11 mouse cellular contexts compared by ENCODE assay signal in genomic region chr10:18328331-18328908, GRCm38 (mm10). TPM values are rescaled to one million over a fixed set of nuclear protein-coding genes. Genes with fewer than 3 reads are reported as not detected.
DNase-seq lines count a peak whose midpoint lies in the region; ATAC-seq and TF ChIP-seq lines count a peak whose summit lies in the region.
"Had no signal": no experiment of that assay in that cellular context is flagged by ENCODE, and none has a peak within 500 bp of the region (broad histone marks: within the 10 kb centered on the region; RNA-seq: fewer than 3 reads in every experiment).

No protein-coding gene starts in this region.

- H3K4me2 ChIP-seq in heart, embryonic 12.5 days: peak overlapping the region; percentile 94
- no peak overlapping the region for H3K4me2 ChIP-seq in embryonic facial prominence, embryonic 14.5 days (ENCODE audit: low read depth, low read length)
- no peak overlapping the region for H3K4me2 ChIP-seq in midbrain, embryonic 13.5 days (replicated peaks)

- H3K27me3 ChIP-seq in heart, embryonic 12.5 days (replicated peaks): no peaks in the 10 kb centered on the region
- H3K27me3 ChIP-seq in ES-Bruce4 (ENCODE audit: control insufficient read depth, insufficient read depth, low read length, poor library complexity, severe bottlenecking): no peaks in the 10 kb centered on the region
- no peaks in the 10 kb centered on the region for H3K27me3 ChIP-seq in embryonic facial prominence, embryonic 14.5 days (replicated peaks; ENCODE audit: control insufficient read depth, insufficient read depth, low read length)
- H3K27me3 ChIP-seq in midbrain, embryonic 13.5 days: peaks cover 16% of the 10 kb centered on the region

- TF ChIP-seq EP300 in ES-Bruce4 (IDR thresholded peaks at IDR 0.05; ENCODE audit: insufficient read depth, low read depth, low read length): 0 out of 2 replicates have a peak, but pooled peaks have one; percentile 15

- 0 out of 2 replicates have a peak, but pooled peaks have one; percentile 22 for ATAC-seq in heart, embryonic 12.5 days (ENCODE audit: insufficient number of reproducible peaks, low FRiP score)
- peak; percentile 13; the same call in 1 of the 2 replicates for ATAC-seq in embryonic facial prominence, embryonic 14.5 days (ENCODE audit: low read depth)
- ATAC-seq in midbrain, embryonic 13.5 days: peak; percentile 46; the same call in 1 of the 2 replicates
- ATAC-seq: CD4-positive, CD25-positive, alpha-beta regulatory T cell, adult 4 months; liver, postnatal 0 days had no signal

- no peak overlapping the region for H3K9ac ChIP-seq in heart, embryonic 12.5 days
- no peak overlapping the region for H3K9ac ChIP-seq in ES-Bruce4 (ENCODE audit: low read depth, poor library complexity, severe bottlenecking)
- H3K9ac ChIP-seq in embryonic facial prominence, embryonic 14.5 days (ENCODE audit: low read depth, low read length): no peak overlapping the region
- no peak overlapping the region for H3K9ac ChIP-seq in midbrain, embryonic 13.5 days (replicated peaks)
- H3K9ac ChIP-seq: liver, postnatal 0 days had no signal

- no peak for TF ChIP-seq POLR2A in ES-Bruce4 (IDR thresholded peaks at IDR 0.05; ENCODE audit: insufficient read depth, low read length)

- TF ChIP-seq CTCF in ES-Bruce4 (IDR thresholded peaks at IDR 0.05; ENCODE audit: low read depth, low read length): no peak

- H3K27ac ChIP-seq in heart, embryonic 12.5 days (ENCODE audit: poor library complexity, severe bottlenecking): peak overlapping the region; percentile 76; the same call in 1 of the 2 replicates
- H3K27ac ChIP-seq in ES-Bruce4 (ENCODE audit: insufficient read depth, low read length): no peak overlapping the region
- H3K27ac ChIP-seq in embryonic facial prominence, embryonic 14.5 days (replicated peaks; ENCODE audit: low read depth, low read length): no peak overlapping the region
- no peak overlapping the region for H3K27ac ChIP-seq in midbrain, embryonic 13.5 days
- H3K27ac ChIP-seq: macrophage had no signal

- DNase-seq in heart, postnatal 14 days: no peak
- no peak for DNase-seq in embryonic facial prominence, embryonic 14.5 days (ENCODE audit: low spot score)
- DNase-seq in left cerebral cortex, postnatal 36 days (ENCODE audit: low spot score in 2 of 2): no peak
- no peak for DNase-seq in gastrocnemius, postnatal 36 days
- DNase-seq: liver, postnatal 0 days; right cerebral cortex, postnatal 14 days had no signal

- no peaks in the 10 kb centered on the region for H3K9me3 ChIP-seq in heart, embryonic 12.5 days (replicated peaks)
- H3K9me3 ChIP-seq in ES-Bruce4 (replicated peaks; ENCODE audit: control insufficient read depth, insufficient read depth, low read length, poor library complexity, severe bottlenecking): peaks cover 10% of the 10 kb centered on the region
- H3K9me3 ChIP-seq in embryonic facial prominence, embryonic 14.5 days (ENCODE audit: control insufficient read depth, low read length): no peaks in the 10 kb centered on the region
- no peaks in the 10 kb centered on the region for H3K9me3 ChIP-seq in midbrain, embryonic 13.5 days

- intact Hi-C loops in heart, postnatal 14 days (cut with DNase I): no loop called here
- intact Hi-C loops in left cerebral cortex, postnatal 36 days (cut with DNase I): no loop called here
- intact Hi-C loops in gastrocnemius, postnatal 36 days (cut with DNase I): no loop called here

- 56% methylated on average over 5 of the region's 5 CpGs for WGBS in heart, embryonic 12.5 days
- 64% methylated on average over 5 of the region's 5 CpGs for WGBS in embryonic facial prominence, embryonic 14.5 days
- 48% methylated on average over 5 of the region's 5 CpGs for WGBS in midbrain, embryonic 13.5 days

- no peaks in the 10 kb centered on the region for H3K36me3 ChIP-seq in heart, embryonic 12.5 days
- H3K36me3 ChIP-seq in ES-Bruce4 (ENCODE audit: control insufficient read depth, insufficient read depth, low read length, poor library complexity, severe bottlenecking): no peaks in the 10 kb centered on the region
- H3K36me3 ChIP-seq in embryonic facial prominence, embryonic 14.5 days (ENCODE audit: control insufficient read depth, insufficient read depth, low read length): no peaks in the 10 kb centered on the region
- no peaks in the 10 kb centered on the region for H3K36me3 ChIP-seq in midbrain, embryonic 13.5 days

- H3K4me3 ChIP-seq in heart, embryonic 12.5 days: no peak overlapping the region
- no peak overlapping the region for H3K4me3 ChIP-seq in ES-Bruce4 (ENCODE audit: low read depth, low read length)
- H3K4me3 ChIP-seq in embryonic facial prominence, embryonic 14.5 days (ENCODE audit: low read depth, low read length): no peak overlapping the region
- H3K4me3 ChIP-seq in midbrain, embryonic 13.5 days (replicated peaks): no peak overlapping the region

- peaks cover 25% of the 10 kb centered on the region for H3K4me1 ChIP-seq in heart, embryonic 12.5 days (replicated peaks)
- peaks cover 1% of the 10 kb centered on the region for H3K4me1 ChIP-seq in ES-Bruce4 (ENCODE audit: control insufficient read depth, insufficient read depth, low read length)
- H3K4me1 ChIP-seq in embryonic facial prominence, embryonic 14.5 days (ENCODE audit: control insufficient read depth, insufficient read depth, low read length): peaks cover 9% of the 10 kb centered on the region
- peaks cover 19% of the 10 kb centered on the region for H3K4me1 ChIP-seq in midbrain, embryonic 13.5 days (replicated peaks)

RNA-seq across cellular contexts. Expression of gene Nhsl1, which starts 9.6 kb away (rescaled TPM):
- 15.5 and 17.8 TPM in 2 replicates for polyA plus RNA-seq in heart, embryonic 12.5 days (2016; fragmentation: Nextera tagmentation; extraction: Ambion mirVana)
- total RNA-seq in heart, postnatal 14 days (2021): 10 to 100 TPM; 20.2 to 21.6 TPM
- polyA plus RNA-seq in ES-Bruce4 (2011; ENCODE audit: insufficient read depth, insufficient read length, low read depth, missing spikeins): 26.9 and 28.1 TPM in 2 replicates
- 12.9 and 14.9 TPM in 2 replicates for polyA plus RNA-seq in embryonic facial prominence, embryonic 14.5 days (2014; fragmentation: Nextera tagmentation; extraction: Ambion mirVana)
- polyA plus RNA-seq in midbrain, embryonic 13.5 days (2015; fragmentation: Nextera tagmentation; extraction: Ambion mirVana): 14.3 TPM in 2 replicates
- total RNA-seq in left cerebral cortex, postnatal 36 days (2021): 10 to 100 TPM; 23.7 to 27.7 TPM
- total RNA-seq in gastrocnemius, postnatal 36 days (2021): 1 to 10 TPM; 4.4 to 5.7 TPM
- polyA plus RNA-seq: macrophage had no signal
